Mouse (Mus musculus): Measurements from ENCODE around the gene Dbi. TPM values are rescaled to one million over a fixed set of nuclear protein-coding genes. Genes with fewer than 3 reads are reported as not detected.
A peak's percentile ranks its signal among the peaks of the same experiment; 100 is the strongest.

The Dbi gene
- polyA plus RNA-seq, 1 experiment from 2014 or later = 571 TPM

GRCm38 (mm10) chr1:120080632-120081031, 40.2 kb downstream of the Dbi start:
- H3K4me3 ChIP-seq (ENCODE audit: low read length) = no peak overlapping the region
- H3K27ac ChIP-seq (ENCODE audit: low read depth, low read length) = no peak overlapping the region
- WGBS = 95% methylated on average over 1 of the region's 1 CpGs
- H3K9ac ChIP-seq (ENCODE audit: low read depth, low read length) = no peak overlapping the region
- H3K36me3 ChIP-seq (ENCODE audit: control insufficient read depth, insufficient read depth, low read length) = no peaks in the 10 kb centered on the region
- no peak for ATAC-seq (ENCODE audit: low FRiP score, low TSS enrichment)
- no peak overlapping the region for H3K4me2 ChIP-seq (replicated peaks; ENCODE audit: low read depth, low read length)
- 0 out of 2 replicates have a peak, but pooled peaks cover 7% of the 10 kb centered on the region for H3K4me1 ChIP-seq (ENCODE audit: control insufficient read depth, insufficient read depth, low read length)
- no peaks in the 10 kb centered on the region for H3K27me3 ChIP-seq (ENCODE audit: control insufficient read depth, insufficient read depth, low read length)
- H3K9me3 ChIP-seq (ENCODE audit: control insufficient read depth, low read length) = no peaks in the 10 kb centered on the region

GRCm38 (mm10) chr1:120077746-120078410, 43.0 kb downstream of the Dbi start:
- no peaks in the 10 kb centered on the region for H3K9me3 ChIP-seq (ENCODE audit: control insufficient read depth, low read length)
- H3K4me1 ChIP-seq (ENCODE audit: control insufficient read depth, insufficient read depth, low read length) = peaks cover 17% of the 10 kb centered on the region
- H3K36me3 ChIP-seq (ENCODE audit: control insufficient read depth, insufficient read depth, low read length) = no peaks in the 10 kb centered on the region
- ATAC-seq (ENCODE audit: low FRiP score, low TSS enrichment) = no peak
- no peak overlapping the region for H3K4me3 ChIP-seq (ENCODE audit: low read length)
- no peak overlapping the region for H3K27ac ChIP-seq (ENCODE audit: low read depth, low read length)
- H3K9ac ChIP-seq (ENCODE audit: low read depth, low read length) = no peak overlapping the region
- H3K4me2 ChIP-seq (replicated peaks; ENCODE audit: low read depth, low read length) = no peak overlapping the region
- 27% methylated on average over 9 of the region's 9 CpGs for WGBS
- H3K27me3 ChIP-seq (ENCODE audit: control insufficient read depth, insufficient read depth, low read length) = no peaks in the 10 kb centered on the region

GRCm38 (mm10) chr1:120075507-120075906, 45.4 kb downstream of the Dbi start:
- WGBS = 78% methylated on average over 5 of the region's 5 CpGs
- no peaks in the 10 kb centered on the region for H3K9me3 ChIP-seq (ENCODE audit: control insufficient read depth, low read length)
- no peaks in the 10 kb centered on the region for H3K36me3 ChIP-seq (ENCODE audit: control insufficient read depth, insufficient read depth, low read length)
- no peak overlapping the region for H3K4me2 ChIP-seq (replicated peaks; ENCODE audit: low read depth, low read length)
- H3K4me3 ChIP-seq (ENCODE audit: low read length) = no peak overlapping the region
- ATAC-seq (ENCODE audit: low FRiP score, low TSS enrichment) = no peak
- no peaks in the 10 kb centered on the region for H3K27me3 ChIP-seq (ENCODE audit: control insufficient read depth, insufficient read depth, low read length)
- H3K27ac ChIP-seq (ENCODE audit: low read depth, low read length) = no peak overlapping the region
- H3K4me1 ChIP-seq (ENCODE audit: control insufficient read depth, insufficient read depth, low read length) = peaks cover 19% of the 10 kb centered on the region
- H3K9ac ChIP-seq (ENCODE audit: low read depth, low read length) = no peak overlapping the region

- peaks cover 19% of the 10 kb centered on the region for H3K4me1 ChIP-seq (ENCODE audit: control insufficient read depth, insufficient read depth, low read length)
- no peaks in the 10 kb centered on the region for H3K36me3 ChIP-seq (ENCODE audit: control insufficient read depth, insufficient read depth, low read length)
- H3K4me3 ChIP-seq (ENCODE audit: low read length) = no peak overlapping the region
- no peak overlapping the region for H3K9ac ChIP-seq (ENCODE audit: low read depth, low read length)
- H3K4me2 ChIP-seq (replicated peaks; ENCODE audit: low read depth, low read length) = no peak overlapping the region
- 82% methylated on average over 4 of the region's 4 CpGs for WGBS
- no peaks in the 10 kb centered on the region for H3K27me3 ChIP-seq (ENCODE audit: control insufficient read depth, insufficient read depth, low read length)
- no peak for ATAC-seq (ENCODE audit: low FRiP score, low TSS enrichment)
- no peak overlapping the region for H3K27ac ChIP-seq (ENCODE audit: low read depth, low read length)
- H3K9me3 ChIP-seq (ENCODE audit: control insufficient read depth, low read length) = no peaks in the 10 kb centered on the region
Measured at GRCm38 (mm10) chr1:120074931-120075330, 45.9 kb downstream of the Dbi start.

GRCm38 (mm10) chr1:120074307-120074702, 46.6 kb downstream of the Dbi start:
- peak overlapping the region; percentile 43 for H3K27ac ChIP-seq (ENCODE audit: low read depth, low read length)
- H3K4me3 ChIP-seq (ENCODE audit: low read length) = no peak overlapping the region
- 12% methylated on average over 4 of the region's 4 CpGs for whole genome bisulfite sequencing
- no peaks in the 10 kb centered on the region for H3K27me3 ChIP-seq (ENCODE audit: control insufficient read depth, insufficient read depth, low read length)
- no peaks in the 10 kb centered on the region for H3K36me3 ChIP-seq (ENCODE audit: control insufficient read depth, insufficient read depth, low read length)
- ATAC-seq (ENCODE audit: low FRiP score, low TSS enrichment) = peak; percentile 53
- no peaks in the 10 kb centered on the region for H3K9me3 ChIP-seq (ENCODE audit: control insufficient read depth, low read length)
- H3K4me2 ChIP-seq (replicated peaks; ENCODE audit: low read depth, low read length) = peak overlapping the region; percentile 91
- H3K4me1 ChIP-seq (ENCODE audit: control insufficient read depth, insufficient read depth, low read length) = peaks cover 19% of the 10 kb centered on the region
- H3K9ac ChIP-seq (ENCODE audit: low read depth, low read length) = peak overlapping the region; percentile 50; the same call in 1 of the 2 replicates

GRCm38 (mm10) chr1:120073519-120074306, 47.2 kb downstream of the Dbi start, which contains the start of gene Tmem37:
Gene Tmem37 (minus strand): TSS chr1:120074074.
- peak within 1 kb of the TSS; percentile 43 for H3K27ac ChIP-seq (ENCODE audit: low read depth, low read length)
- peaks cover 19% of the 10 kb centered on the region for H3K4me1 ChIP-seq (ENCODE audit: control insufficient read depth, insufficient read depth, low read length)
- H3K9me3 ChIP-seq (ENCODE audit: control insufficient read depth, low read length) = no peaks in the 10 kb centered on the region
- peak within 1 kb of the TSS; percentile 50 for H3K9ac ChIP-seq (ENCODE audit: low read depth, low read length)
- peak within 1 kb of the TSS; percentile 91 for H3K4me2 ChIP-seq (replicated peaks; ENCODE audit: low read depth, low read length)
- WGBS = 2% methylated on average over 40 of the region's 40 CpGs
- H3K27me3 ChIP-seq (ENCODE audit: control insufficient read depth, insufficient read depth, low read length) = no peaks in the 10 kb centered on the region
- peak within 1 kb of the TSS; percentile 37 for H3K4me3 ChIP-seq (ENCODE audit: low read length)
- no peaks in the 10 kb centered on the region for H3K36me3 ChIP-seq (ENCODE audit: control insufficient read depth, insufficient read depth, low read length)
- ATAC-seq (ENCODE audit: low FRiP score, low TSS enrichment) = peak; percentile 91

- Histone ChIP-seq H3K9me3 (ENCODE audit: control insufficient read depth, low read length) (no peaks in the 10 kb centered on the region), H3K27me3 (ENCODE audit: control insufficient read depth, insufficient read depth, low read length) (no peaks in the 10 kb centered on the region), H3K9ac (ENCODE audit: low read depth, low read length) (peak overlapping the region; percentile 50; the same call in 1 of the 2 replicates), H3K36me3 (ENCODE audit: control insufficient read depth, insufficient read depth, low read length) (no peaks in the 10 kb centered on the region), H3K27ac (ENCODE audit: low read depth, low read length) (peak overlapping the region; percentile 43; the same call in 1 of the 2 replicates), H3K4me3 (ENCODE audit: low read length) (peak overlapping the region; percentile 37), H3K4me2 (replicated peaks; ENCODE audit: low read depth, low read length) (peak overlapping the region; percentile 91), H3K4me1 (ENCODE audit: control insufficient read depth, insufficient read depth, low read length) (peaks cover 19% of the 10 kb centered on the region)
- ATAC-seq (ENCODE audit: low FRiP score, low TSS enrichment) = no peak
- 8% methylated on average over 16 of the region's 16 CpGs for WGBS
Measured at GRCm38 (mm10) chr1:120072900-120073299, 48.0 kb downstream of the Dbi start.

GRCm38 (mm10) chr1:120071133-120071532, 49.7 kb downstream of the Dbi start:
- no peaks in the 10 kb centered on the region for H3K27me3 ChIP-seq (ENCODE audit: control insufficient read depth, insufficient read depth, low read length)
- no peak overlapping the region for H3K4me3 ChIP-seq (ENCODE audit: low read length)
- no peaks in the 10 kb centered on the region for H3K36me3 ChIP-seq (ENCODE audit: control insufficient read depth, insufficient read depth, low read length)
- no peaks in the 10 kb centered on the region for H3K9me3 ChIP-seq (ENCODE audit: control insufficient read depth, low read length)
- no peak for ATAC-seq (ENCODE audit: low FRiP score, low TSS enrichment)
- peaks cover 19% of the 10 kb centered on the region for H3K4me1 ChIP-seq (ENCODE audit: control insufficient read depth, insufficient read depth, low read length)
- 90% methylated on average over 4 of the region's 4 CpGs for WGBS
- H3K4me2 ChIP-seq (replicated peaks; ENCODE audit: low read depth, low read length) = no peak overlapping the region
- H3K9ac ChIP-seq (ENCODE audit: low read depth, low read length) = no peak overlapping the region
- H3K27ac ChIP-seq (ENCODE audit: low read depth, low read length) = no peak overlapping the region

- H3K27ac ChIP-seq (ENCODE audit: low read depth, low read length) = no peak overlapping the region
- no peak overlapping the region for H3K4me3 ChIP-seq (ENCODE audit: low read length)
- peaks cover 19% of the 10 kb centered on the region for H3K4me1 ChIP-seq (ENCODE audit: control insufficient read depth, insufficient read depth, low read length)
- no peaks in the 10 kb centered on the region for H3K27me3 ChIP-seq (ENCODE audit: control insufficient read depth, insufficient read depth, low read length)
- no peak for ATAC-seq (ENCODE audit: low FRiP score, low TSS enrichment)
- 31% methylated on average over 6 of the region's 6 CpGs for WGBS
- no peaks in the 10 kb centered on the region for H3K9me3 ChIP-seq (ENCODE audit: control insufficient read depth, low read length)
- H3K9ac ChIP-seq (ENCODE audit: low read depth, low read length) = no peak overlapping the region
- H3K36me3 ChIP-seq (ENCODE audit: control insufficient read depth, insufficient read depth, low read length) = no peaks in the 10 kb centered on the region
- no peak overlapping the region for H3K4me2 ChIP-seq (replicated peaks; ENCODE audit: low read depth, low read length)
Measured at GRCm38 (mm10) chr1:120070168-120070567, 50.7 kb downstream of the Dbi start.
